Mouse (Mus musculus): ENCODE data around the gene Arid1b. TPM values are rescaled to one million over a fixed set of nuclear protein-coding genes. Genes with fewer than 3 reads are reported as not detected.

The Arid1b gene
- total and polyA plus RNA-seq, 3 experiments, result 6.1 to 12.4 (median 9.7) TPM

DNA sequence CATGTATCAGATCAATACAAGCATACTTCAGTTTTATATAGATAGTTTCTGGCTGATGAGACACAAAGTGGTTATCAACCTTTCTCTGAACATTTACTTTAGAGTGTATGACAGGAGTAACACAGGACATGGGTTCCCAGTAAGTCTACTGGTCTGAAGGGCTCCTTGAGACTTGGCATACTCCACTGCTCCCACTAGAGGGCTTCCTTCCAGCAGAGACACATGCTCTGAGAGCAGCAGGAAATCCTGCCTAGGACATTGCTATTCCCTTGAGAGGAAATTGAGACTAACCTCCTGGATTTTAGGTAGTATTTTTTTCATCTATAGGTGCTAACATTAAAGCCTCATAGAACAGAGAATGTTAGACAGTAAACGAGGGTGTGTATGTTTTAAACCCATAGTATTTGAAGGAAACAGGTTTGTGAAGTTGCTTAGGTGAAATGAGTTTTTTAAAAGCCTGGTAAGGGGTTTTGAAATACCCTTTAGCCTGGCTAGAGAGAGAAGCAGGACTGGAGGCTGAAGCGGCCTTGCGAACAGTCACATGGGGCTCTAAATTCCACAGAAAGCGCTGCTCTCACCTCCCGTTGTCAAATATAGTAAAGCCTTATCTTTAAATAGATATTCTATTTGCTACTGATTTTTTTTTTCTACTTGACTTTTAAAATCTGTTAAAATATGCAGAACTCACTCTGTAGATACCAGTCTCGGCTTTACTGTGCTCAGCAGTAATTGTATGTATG, 207.9 kb downstream of the Arid1b start (continued):
- TF ChIP-seq ZC3H11A (IDR thresholded peaks at IDR 0.05; ENCODE audit: low read depth, low read length) (no peak), ZMIZ1 (IDR thresholded peaks at IDR 0.05; ENCODE audit: low read depth, low read length) (no peak), MAX (IDR thresholded peaks at IDR 0.05; ENCODE audit: low read length) (peak; percentile 73), CHD2 (IDR thresholded peaks at IDR 0.05; ENCODE audit: low read length) (no peak), MXI1 (IDR thresholded peaks at IDR 0.05; ENCODE audit: low read depth, low read length) (no peak), TBP (conservative IDR thresholded peaks at IDR 0.05; ENCODE audit: low read depth, low read length) (no peak)

DNA sequence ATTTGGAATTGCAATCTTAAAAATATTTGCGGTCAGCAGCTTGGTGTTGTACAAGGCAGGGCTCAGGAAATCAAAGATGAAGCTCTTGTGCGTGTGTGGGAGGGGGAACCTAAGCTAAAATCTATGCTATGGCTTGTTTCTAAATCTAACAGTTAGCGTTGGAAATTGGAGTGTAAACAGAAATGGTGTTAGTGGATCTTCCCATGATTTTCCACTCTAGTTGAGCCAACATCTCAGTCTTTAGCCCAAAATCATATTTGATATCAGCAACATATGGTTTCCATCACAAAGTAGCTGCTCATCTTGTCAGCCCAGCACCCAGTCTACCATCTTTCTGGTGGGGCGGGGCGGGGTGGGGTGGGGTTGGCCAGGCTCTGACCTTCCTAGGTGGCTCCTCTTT, 208.6 kb downstream of the Arid1b start:
- Histone ChIP-seq H3K36me3 (replicated peaks in 1 of 2; ENCODE audit: control insufficient read depth in 1 of 2, insufficient read depth in 1 of 2, low read length in 1 of 2) (peaks cover 0 to 43% of the 10 kb centered on the region in 2 experiments), H3K27ac (ENCODE audit: insufficient read depth, low read depth) (no peak overlapping the region), H3K27me3 (replicated peaks) (no peaks in the 10 kb centered on the region), H3K79me2 (replicated peaks; ENCODE audit: control insufficient read depth, extremely low read depth, insufficient read depth, poor library complexity, severe bottlenecking) (no peaks in the 10 kb centered on the region), H3K9me3 (replicated peaks; ENCODE audit: low read length) (no peaks in the 10 kb centered on the region), H3K9ac (ENCODE audit: insufficient read depth, low read depth) (no peak overlapping the region), H3K4me2 (ENCODE audit: insufficient read depth, low read depth, poor library complexity, severe bottlenecking) (no peak overlapping the region), H3K4me3 (replicated peaks in 1 of 3; ENCODE audit: low read depth in 2 of 3, low read length in 2 of 3, poor library complexity in 1 of 3) (no peak overlapping the region), H3K4me1 (ENCODE audit: control insufficient read depth in 1 of 2, insufficient read depth in 2 of 2) (peaks cover 0 to 41% of the 10 kb centered on the region in 2 experiments; a peak in 3 of 4 replicates)
- no peak for DNase-seq (ENCODE audit: extremely low read depth)
- TF ChIP-seq TCF12 (IDR thresholded peaks at IDR 0.05; ENCODE audit: low read depth, low read length), result no peak
- no peak for TF ChIP-seq ZMIZ1 (IDR thresholded peaks at IDR 0.05; ENCODE audit: low read depth, low read length)
- no peak for TF ChIP-seq ZNF384 (IDR thresholded peaks at IDR 0.05; ENCODE audit: low read depth, low read length)
- TF ChIP-seq EP300 (IDR thresholded peaks at IDR 0.05; ENCODE audit: low read length), result no peak
- no peak for TF ChIP-seq USF2 (conservative IDR thresholded peaks at IDR 0.05; ENCODE audit: low read depth, low read length)
- TF ChIP-seq POLR2AphosphoS2 (IDR thresholded peaks at IDR 0.05; ENCODE audit: low read depth, low read length), result no peak
- TF ChIP-seq HCFC1 (IDR thresholded peaks at IDR 0.05; ENCODE audit: low read depth, low read length), result no peak
- TF ChIP-seq RAD21 (IDR thresholded peaks at IDR 0.05; ENCODE audit: low read depth, low read length), result no peak
- no peak for TF ChIP-seq SIN3A (IDR thresholded peaks at IDR 0.05; ENCODE audit: low read length)
- TF ChIP-seq CHD1 (IDR thresholded peaks at IDR 0.05; ENCODE audit: low read depth, low read length), result no peak
- no peak for TF ChIP-seq CHD2 (IDR thresholded peaks at IDR 0.05; ENCODE audit: low read length)
- dilution Hi-C loops (cut with MboI; ENCODE audit: extremely low pct_ligation_motif_present, extremely low pct_unique_long_range_greater_than_20kb, low sequenced_read_pairs) (no loop called here), in situ Hi-C loops (cut with MboI; ENCODE audit: low pct_ligation_motif_present, low pct_unique_long_range_greater_than_20kb, low sequenced_read_pairs) (no loop called here)

DNA sequence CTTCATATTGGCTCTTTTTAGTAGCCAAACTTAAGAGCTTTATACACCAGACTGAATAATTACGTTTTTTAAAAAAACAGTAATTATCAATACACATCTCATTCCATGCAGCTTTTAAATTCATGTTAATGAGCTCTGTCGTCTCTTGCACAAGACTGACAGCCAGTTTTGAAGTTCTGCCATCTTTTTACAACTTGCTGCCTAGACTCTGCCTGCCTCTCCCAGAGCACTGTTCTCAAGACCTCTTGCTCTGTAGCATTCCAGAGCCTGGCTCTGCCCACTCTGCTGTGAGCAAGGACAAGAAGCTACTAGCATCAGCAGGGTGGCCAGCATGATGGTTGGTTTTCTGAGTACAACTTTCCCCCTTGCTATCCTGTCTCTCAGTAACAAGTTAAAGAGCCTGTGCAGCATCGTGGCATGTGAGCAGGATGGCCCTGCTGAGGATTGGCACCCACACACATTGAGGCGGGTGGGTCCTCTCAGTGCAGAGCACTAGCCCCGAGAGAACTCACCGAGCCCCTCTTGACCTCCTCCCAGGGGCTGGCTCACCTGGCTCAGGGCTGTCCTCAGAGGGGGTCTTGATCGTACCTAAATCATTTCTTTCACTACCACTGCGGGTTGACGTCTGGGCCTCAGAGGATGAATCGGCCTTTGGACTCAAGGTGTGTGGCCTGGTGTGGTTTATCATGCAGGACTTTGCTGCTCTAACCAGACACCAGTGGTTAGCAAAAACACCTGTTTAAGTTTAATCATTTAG, 209.4 kb downstream of the Arid1b start:
- H3K36me3 ChIP-seq (replicated peaks in 1 of 2; ENCODE audit: control insufficient read depth in 1 of 2, insufficient read depth in 1 of 2, low read length in 1 of 2), result peaks cover 0 to 40% of the 10 kb centered on the region in 2 experiments
- no peak overlapping the region for H3K27ac ChIP-seq (ENCODE audit: insufficient read depth, low read depth)
- H3K9me3 ChIP-seq (replicated peaks; ENCODE audit: low read length), result no peaks in the 10 kb centered on the region
- H3K79me2 ChIP-seq (replicated peaks; ENCODE audit: control insufficient read depth, extremely low read depth, insufficient read depth, poor library complexity, severe bottlenecking), result no peaks in the 10 kb centered on the region
- DNase-seq (ENCODE audit: extremely low read depth), result no peak
- no peak overlapping the region for H3K4me2 ChIP-seq (ENCODE audit: insufficient read depth, low read depth, poor library complexity, severe bottlenecking)
- dilution Hi-C loops (cut with MboI; ENCODE audit: extremely low pct_ligation_motif_present, extremely low pct_unique_long_range_greater_than_20kb, low sequenced_read_pairs) (no loop called here), in situ Hi-C loops (cut with MboI; ENCODE audit: low pct_ligation_motif_present, low pct_unique_long_range_greater_than_20kb, low sequenced_read_pairs) (no loop called here)
- TF ChIP-seq HCFC1 (IDR thresholded peaks at IDR 0.05; ENCODE audit: low read depth, low read length) (no peak), NRF1 (IDR thresholded peaks at IDR 0.05; ENCODE audit: low read depth, low read length) (no peak), SIN3A (IDR thresholded peaks at IDR 0.05; ENCODE audit: low read length) (no peak), USF2 (conservative IDR thresholded peaks at IDR 0.05; ENCODE audit: low read depth, low read length) (no peak), CTCF (conservative IDR thresholded peaks at IDR 0.05 in 1 of 2, IDR thresholded peaks at IDR 0.05 in 1 of 2; ENCODE audit: low read depth in 2 of 2, low read length in 2 of 2) (no peak), ZKSCAN1 (IDR thresholded peaks at IDR 0.05; ENCODE audit: borderline replicate concordance, low read depth, low read length) (no peak), BHLHE40 (IDR thresholded peaks at IDR 0.05; ENCODE audit: low read depth, low read length) (no peak), USF1 (IDR thresholded peaks at IDR 0.05; ENCODE audit: low read depth, low read length) (no peak), KAT2A (IDR thresholded peaks at IDR 0.05; ENCODE audit: insufficient replicate concordance, low read length) (no peak), MXI1 (IDR thresholded peaks at IDR 0.05; ENCODE audit: low read depth, low read length) (no peak), ETS1 (conservative IDR thresholded peaks at IDR 0.05; ENCODE audit: low read depth, low read length) (no peak), JUND (conservative IDR thresholded peaks at IDR 0.05; ENCODE audit: low read depth, low read length) (no peak)
- H3K4me3 ChIP-seq (replicated peaks in 1 of 3; ENCODE audit: low read depth in 2 of 3, low read length in 2 of 3, poor library complexity in 1 of 3), result no peak overlapping the region
- H3K9ac ChIP-seq (ENCODE audit: insufficient read depth, low read depth), result no peak overlapping the region
- no peaks in the 10 kb centered on the region for H3K27me3 ChIP-seq (replicated peaks)
- H3K4me1 ChIP-seq (ENCODE audit: control insufficient read depth in 1 of 2, insufficient read depth in 2 of 2), result peaks cover 0 to 33% of the 10 kb centered on the region in 2 experiments; a peak in 3 of 4 replicates

All from CH12.LX (cell line).